Mouse (Mus musculus) lung, adult 2 months (tissue): ENCODE results near the gene Retreg3.

ENCODE experiments used
- CTCF ChIP-seq: fragments of 200-500 bp; IDR thresholded peaks from 2 replicates; pipeline ENCODE4 v1.5.1; 2011; ENCODE audit warnings: mild to moderate bottlenecking, low read length, control low read depth; ENCODE audit not compliant: insufficient read depth
- POLR2A ChIP-seq: fragments of 200-500 bp; IDR thresholded peaks from 2 replicates; pipeline ENCODE4 v1.6.1; 2011; ENCODE audit warnings: low read depth, mild to moderate bottlenecking, control low read depth, low read length, borderline replicate concordance; ENCODE audit errors: extremely low read depth

DNA sequence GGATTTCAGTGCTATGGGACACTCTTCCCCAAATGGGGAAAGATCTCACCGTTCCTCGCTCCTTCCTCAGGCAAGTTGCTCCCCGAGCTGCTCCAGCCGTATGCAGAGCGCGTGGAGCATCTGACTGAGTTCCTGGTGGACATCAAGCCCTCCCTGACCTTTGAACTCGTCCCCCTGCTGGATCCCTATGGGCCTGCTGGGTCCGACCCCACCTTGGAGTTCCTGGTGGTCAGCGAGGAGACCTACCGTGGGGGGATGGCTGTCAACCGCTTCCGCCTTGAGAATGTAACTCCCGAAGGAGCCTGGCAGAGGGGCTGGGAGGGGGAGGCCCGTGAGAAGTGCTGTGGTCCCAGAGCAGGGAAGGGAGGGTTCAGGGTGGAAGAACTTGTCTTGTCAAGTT, 35.4 kb downstream of the Retreg3 start:
- TF ChIP-seq POLR2A (no peak), CTCF (no peak)
